Comparison of ENCODE assay signal across 15 mouse cellular contexts in the genomic region with DNA sequence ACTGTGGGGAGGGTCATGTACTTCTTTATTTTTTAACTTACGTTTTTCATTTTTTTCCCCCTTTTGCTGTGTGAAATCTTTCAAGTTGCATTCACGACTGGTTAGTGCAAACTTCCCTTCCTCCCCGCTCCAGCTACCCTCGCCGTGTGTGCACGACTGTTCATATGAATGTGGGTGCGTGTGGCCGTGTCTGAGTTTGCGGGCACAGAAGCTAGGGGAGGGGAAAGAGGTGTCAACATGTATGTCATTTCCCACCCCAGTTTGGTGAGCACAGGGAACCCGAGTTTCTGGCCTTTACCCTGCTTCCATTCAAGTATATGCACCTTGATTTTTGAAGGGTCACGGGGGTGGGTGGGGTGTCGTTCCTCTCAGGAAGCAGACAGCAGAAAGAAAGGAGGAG. TPM values are rescaled to one million over a fixed set of nuclear protein-coding genes. Genes with fewer than 3 reads are reported as not detected.
A peak's percentile ranks its signal among the peaks of the same experiment; 100 is the strongest.
DNase-seq lines count a peak whose midpoint lies in the region; ATAC-seq lines count a peak whose summit lies in the region.
"Had no signal": no experiment of that assay in that cellular context is flagged by ENCODE, and none has a peak within 500 bp of the region (broad histone marks: within the 10 kb centered on the region; RNA-seq: fewer than 3 reads in every experiment).

No protein-coding gene starts in this region.

- no peak overlapping the region for H3K9ac ChIP-seq in neural tube, embryonic 12.5 days
- no peak overlapping the region for H3K9ac ChIP-seq in neural tube, embryonic 15.5 days (replicated peaks)

- H3K27ac ChIP-seq in heart, embryonic 10.5 days = peak overlapping the region; percentile 98
- no peak overlapping the region for H3K27ac ChIP-seq in neural tube, embryonic 12.5 days
- no peak overlapping the region for H3K27ac ChIP-seq in neural tube, embryonic 15.5 days (replicated peaks)

- DNase-seq in heart, embryonic 10.5 days (ENCODE audit: low spot score) = no peak
- DNase-seq in heart, adult 9 months (ENCODE audit: low spot score in 2 of 2) = no peak
- DNase-seq in induced T-regulatory cell, adult 2 months (ENCODE audit: low read depth) = peak; percentile 56
- DNase-seq in naive thymus-derived CD4-positive, alpha-beta T cell, adult 2 months (ENCODE audit: low read depth) = peak; percentile 60
- no peak for DNase-seq in adrenal gland, adult 8-10 months
- DNase-seq in lung, postnatal 36 days = no peak
- DNase-seq: adrenal gland, adult 2 months; cerebellum, adult 18-20 months; gastrocnemius, postnatal 36 days; kidney, adult 18-20 months had no signal

- 0 out of 2 replicates have a peak, but pooled peaks cover 8% of the 10 kb centered on the region for H3K36me3 ChIP-seq in heart, embryonic 10.5 days
- no peaks in the 10 kb centered on the region; the same call in 1 of the 2 replicates for H3K36me3 ChIP-seq in neural tube, embryonic 12.5 days
- H3K36me3 ChIP-seq in neural tube, embryonic 15.5 days = no peaks in the 10 kb centered on the region

- no peak for ATAC-seq in neural tube, embryonic 12.5 days (ENCODE audit: low FRiP score, low read depth)
- no peak for ATAC-seq in neural tube, embryonic 15.5 days (ENCODE audit: low FRiP score)

- H3K4me2 ChIP-seq in neural tube, embryonic 12.5 days (replicated peaks) = peak overlapping the region; percentile 65
- H3K4me2 ChIP-seq in neural tube, embryonic 15.5 days = no peak overlapping the region

- WGBS in heart, embryonic 10.5 days = 84% methylated on average over 12 of the region's 12 CpGs
- 80% methylated on average over 12 of the region's 12 CpGs for WGBS in neural tube, embryonic 12.5 days
- WGBS in neural tube, embryonic 15.5 days = 77% methylated on average over 12 of the region's 12 CpGs

- H3K4me1 ChIP-seq in heart, embryonic 10.5 days = peaks cover 19% of the 10 kb centered on the region
- H3K4me1 ChIP-seq in neural tube, embryonic 12.5 days = peaks cover 9% of the 10 kb centered on the region
- peaks cover 12% of the 10 kb centered on the region for H3K4me1 ChIP-seq in neural tube, embryonic 15.5 days

- H3K4me3 ChIP-seq in heart, embryonic 10.5 days = no peak overlapping the region
- H3K4me3 ChIP-seq in neural tube, embryonic 12.5 days = no peak overlapping the region
- no peak overlapping the region for H3K4me3 ChIP-seq in neural tube, embryonic 15.5 days (replicated peaks)

- H3K9me3 ChIP-seq in heart, embryonic 10.5 days = no peaks in the 10 kb centered on the region
- H3K9me3 ChIP-seq in neural tube, embryonic 12.5 days = no peaks in the 10 kb centered on the region
- no peaks in the 10 kb centered on the region for H3K9me3 ChIP-seq in neural tube, embryonic 15.5 days (replicated peaks)

- no peaks in the 10 kb centered on the region for H3K27me3 ChIP-seq in heart, embryonic 10.5 days (ENCODE audit: insufficient read depth, poor library complexity, severe bottlenecking)
- H3K27me3 ChIP-seq in neural tube, embryonic 12.5 days (replicated peaks) = 0 out of 2 replicates have a peak, but pooled peaks cover 3% of the 10 kb centered on the region
- no peaks in the 10 kb centered on the region for H3K27me3 ChIP-seq in neural tube, embryonic 15.5 days (replicated peaks)
- H3K27me3 ChIP-seq: CH12.LX had no signal

RNA-seq across cellular contexts. Expression of a gene that starts 1.3 kb away (rescaled TPM):
- 48.1 and 69.3 TPM in 2 replicates for polyA plus RNA-seq in heart, embryonic 10.5 days (2016; fragmentation: Nextera tagmentation; extraction: Ambion mirVana)
- 48.6 and 50.6 TPM in 2 replicates for polyA plus RNA-seq in neural tube, embryonic 12.5 days (2016; fragmentation: Nextera tagmentation; extraction: Ambion mirVana)
- polyA plus RNA-seq in neural tube, embryonic 15.5 days (2015; fragmentation: Nextera tagmentation; extraction: Ambion mirVana) = 20.0 and 25.1 TPM in 2 replicates
- total RNA-seq in adrenal gland, adult 8-10 months (2022) = 10 to 100 TPM in 2 of 4 experiments, 1 to 10 TPM in 2; 8.0 to 14.4 (median 11.1) TPM

RNA-seq across cellular contexts. Expression of a gene that starts 4.9 kb away (rescaled TPM):
- not detected in 2 replicates for polyA plus RNA-seq in heart, embryonic 10.5 days (2016; fragmentation: Nextera tagmentation; extraction: Ambion mirVana)
- polyA plus RNA-seq in neural tube, embryonic 12.5 days (2016; fragmentation: Nextera tagmentation; extraction: Ambion mirVana) = not detected in 2 replicates
- not detected in 2 replicates for polyA plus RNA-seq in neural tube, embryonic 15.5 days (2015; fragmentation: Nextera tagmentation; extraction: Ambion mirVana)
- not detected for total RNA-seq in adrenal gland, adult 8-10 months (2022)
- total RNA-seq: adrenal gland, adult 2 months; CH12.LX; gastrocnemius, postnatal 36 days; left cerebral cortex, postnatal 36 days had no signal
- polyA plus RNA-seq: adrenal gland, adult 2 months; testis, adult 2 months had no signal

RNA-seq across cellular contexts. Expression of a gene that starts 19.0 kb away (rescaled TPM):
- polyA plus RNA-seq in heart, embryonic 10.5 days (2016; fragmentation: Nextera tagmentation; extraction: Ambion mirVana) = 37.9 and 41.9 TPM in 2 replicates
- 21.8 and 21.9 TPM in 2 replicates for polyA plus RNA-seq in neural tube, embryonic 12.5 days (2016; fragmentation: Nextera tagmentation; extraction: Ambion mirVana)
- polyA plus RNA-seq in neural tube, embryonic 15.5 days (2015; fragmentation: Nextera tagmentation; extraction: Ambion mirVana) = 25.5 and 25.9 TPM in 2 replicates
- 10 to 100 TPM; 15.3 to 17.3 (median 16.9) TPM for total RNA-seq in adrenal gland, adult 8-10 months (2022)

RNA-seq across cellular contexts. Expression of a gene that starts 23.3 kb away (rescaled TPM):
- polyA plus RNA-seq in heart, embryonic 10.5 days (2016; fragmentation: Nextera tagmentation; extraction: Ambion mirVana) = 0.18 and 0.23 TPM in 2 replicates
- polyA plus RNA-seq in neural tube, embryonic 12.5 days (2016; fragmentation: Nextera tagmentation; extraction: Ambion mirVana) = 0.18 and 0.49 TPM in 2 replicates
- not detected in 2 replicates for polyA plus RNA-seq in neural tube, embryonic 15.5 days (2015; fragmentation: Nextera tagmentation; extraction: Ambion mirVana)
- total RNA-seq in adrenal gland, adult 8-10 months (2022) = under 1 TPM in 1 of 4 experiments, not detected in 3; 0.56 TPM
- total RNA-seq: gastrocnemius, postnatal 36 days; left cerebral cortex, postnatal 36 days had no signal

RNA-seq across cellular contexts. Expression of a gene that starts 36.3 kb away (rescaled TPM):
- polyA plus RNA-seq in heart, embryonic 10.5 days (2016; fragmentation: Nextera tagmentation; extraction: Ambion mirVana) = 0.86 and 1.1 TPM in 2 replicates
- polyA plus RNA-seq in neural tube, embryonic 12.5 days (2016; fragmentation: Nextera tagmentation; extraction: Ambion mirVana) = 1.00 and 1.5 TPM in 2 replicates
- 2.4 and 2.8 TPM in 2 replicates for polyA plus RNA-seq in neural tube, embryonic 15.5 days (2015; fragmentation: Nextera tagmentation; extraction: Ambion mirVana)
- total RNA-seq in adrenal gland, adult 8-10 months (2022) = 1 to 10 TPM; 2.5 to 4.2 (median 3.5) TPM

Comparison
In these comparisons a context has a peak if more than half of its experiments do, and no peak if none do; other contexts are left out.
1. DNase-seq: peak in induced T-regulatory cell, adult 2 months (single experiment) and naive thymus-derived CD4-positive, alpha-beta T cell, adult 2 months (single experiment); none in heart, embryonic 10.5 days (single experiment), heart, adult 9 months (0 of 2), adrenal gland, adult 8-10 months (single experiment) and lung, postnatal 36 days (single experiment).